Mouse (Mus musculus) ES-Bruce4 (cell line): ENCODE measurements around the gene Uhrf1.

Source experiments
- EP300 ChIP-seq: IDR thresholded peaks from 2 replicates; pipeline ENCODE4 v1.6.1; 2011; ENCODE audit warnings: low read depth, low read length; ENCODE audit not compliant: insufficient read depth
- POLR2A ChIP-seq: IDR thresholded peaks from one replicate; pipeline ENCODE4 v1.8.1; 2011; ENCODE audit warnings: low read length; ENCODE audit not compliant: insufficient read depth

DNA sequence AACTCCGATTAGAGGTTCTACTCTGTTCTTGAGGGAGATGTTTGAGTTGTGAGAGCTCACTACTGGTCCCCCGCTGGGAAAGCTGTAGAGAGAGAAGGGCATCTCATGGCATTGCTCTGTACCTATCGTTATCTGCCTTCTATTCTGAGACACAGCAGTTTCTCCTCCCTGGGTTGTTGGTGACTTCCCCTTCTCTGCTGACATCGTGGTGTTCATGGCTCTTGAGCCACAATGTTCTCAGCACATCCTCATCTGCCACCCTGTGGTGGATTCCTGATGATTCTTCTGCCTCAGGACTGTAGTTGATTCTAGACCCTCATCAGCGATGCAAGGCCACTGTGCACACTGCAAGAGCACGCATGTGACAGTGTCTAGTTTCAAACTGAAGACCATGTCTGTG lies 34.7 kb downstream of the Uhrf1 start:
- TF ChIP-seq POLR2A = no peak
- no peak for TF ChIP-seq EP300
